Mouse (Mus musculus) MEL (cell line): Measurements from ENCODE around the gene Tpm1.

ENCODE experiments used
- CTCF ChIP-seq, 3 experiments: IDR thresholded peaks in 2 of 3; conservative IDR thresholded peaks in 1 of 3; 2 replicates each; pipeline ENCODE4 v1.5.1; 2011 to 2012; ENCODE audit warnings: low read length in 3 of 3, low read depth in 2 of 3, mild to moderate bottlenecking in 2 of 3, improper control_type of control experiment in 1 of 3, inconsistent platforms in 1 of 3, mixed read lengths in 1 of 3, moderate library complexity in 1 of 3; ENCODE audit not compliant: control insufficient read depth in 1 of 3, insufficient read depth in 1 of 3, poor library complexity in 1 of 3, severe bottlenecking in 1 of 3
- GABPA ChIP-seq: IDR thresholded peaks from 2 replicates; pipeline ENCODE4 v1.6.1; 2012; ENCODE audit warnings: low read depth, mild to moderate bottlenecking, inconsistent platforms, low read length, improper control_type of control experiment, moderate library complexity

DNA sequence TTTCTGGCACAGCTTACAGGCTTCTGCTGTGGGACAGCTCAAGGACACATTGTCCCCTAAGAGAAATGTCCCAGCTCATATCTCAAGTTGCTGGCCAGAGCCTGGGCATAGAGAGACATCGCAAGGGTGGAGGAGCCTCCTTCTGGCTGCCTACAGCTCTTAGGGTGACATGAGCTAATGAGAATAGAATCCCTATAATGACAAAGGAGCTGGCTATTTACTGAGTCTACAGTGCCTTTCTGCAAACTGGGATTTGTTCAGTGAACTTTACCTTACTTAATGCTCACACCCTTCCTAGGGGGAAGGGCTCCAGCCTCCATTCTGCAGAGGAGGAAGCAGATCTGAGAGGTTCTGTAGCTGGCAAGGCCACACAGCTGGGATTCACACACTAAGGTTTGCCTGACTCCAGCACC, 41.4 kb upstream of the Tpm1 start:
- no peak for TF ChIP-seq CTCF (IDR thresholded peaks at IDR 0.05 in 2 of 3, conservative IDR thresholded peaks at IDR 0.05 in 1 of 3; ENCODE audit: control insufficient read depth in 1 of 3, insufficient read depth in 1 of 3, low read depth in 2 of 3, low read length in 3 of 3, poor library complexity in 1 of 3, severe bottlenecking in 1 of 3)
- TF ChIP-seq GABPA = no peak
